Mouse (Mus musculus) ES-Bruce4 (cell line): ENCODE data around the gene Pik3r5.

Source experiments
- CTCF ChIP-seq: IDR thresholded peaks from one replicate; pipeline ENCODE4 v1.8.1; 2011; ENCODE audit warnings: low read depth, low read length
- POLR2A ChIP-seq: IDR thresholded peaks from one replicate; pipeline ENCODE4 v1.8.1; 2011; ENCODE audit warnings: low read length; ENCODE audit not compliant: insufficient read depth

GRCm38 (mm10) chr11:68513969-68514368 lies 82.0 kb downstream of the Pik3r5 start:
- TF ChIP-seq CTCF (no peak), POLR2A (no peak)
